Mouse (Mus musculus) spleen, adult 2 months (tissue): ENCODE measurements around the gene Arl4c. TPM values are rescaled to one million over a fixed set of nuclear protein-coding genes. Genes with fewer than 3 reads are reported as not detected.

Experiments
- DNase-seq, 2 experiments: peaks; one replicate each; pipeline versions ENCODE4 v3.0.0 to v3.0.0-alpha.2; 2012 to 2021; ENCODE audit warnings: low spot score in 2 of 2, low read depth in 1 of 2
- H3K27ac ChIP-seq: fragments of 200-500 bp; 2 replicates; pipeline ENCODE4 v1.5.1; 2012; ENCODE audit warnings: low read length, inconsistent platforms; ENCODE audit not compliant: insufficient read depth
- H3K27me3 ChIP-seq: fragments of 200-500 bp; 2 replicates; pipeline ENCODE4 v1.6.1; 2012; ENCODE audit warnings: mild to moderate bottlenecking, moderate library complexity, low read length, inconsistent platforms; ENCODE audit not compliant: control insufficient read depth, insufficient read depth
- H3K36me3 ChIP-seq: fragments of 200-500 bp; 2 replicates; pipeline ENCODE4 v1.6.1; 2012; ENCODE audit warnings: mild to moderate bottlenecking, low read length, inconsistent platforms; ENCODE audit not compliant: control insufficient read depth, insufficient read depth
- H3K4me1 ChIP-seq: fragments of 200-500 bp; 2 replicates; pipeline ENCODE4 v1.6.1; 2011; ENCODE audit warnings: inconsistent platforms; ENCODE audit not compliant: control insufficient read depth, insufficient read depth, insufficient read length
- H3K4me3 ChIP-seq: fragments of 200-500 bp; 2 replicates; pipeline ENCODE4 v1.5.1; 2011; ENCODE audit warnings: mild to moderate bottlenecking, inconsistent platforms; ENCODE audit not compliant: insufficient read depth, insufficient read length; ENCODE audit errors: extremely low read depth
- CTCF ChIP-seq: fragments of 200-500 bp; IDR thresholded peaks from 2 replicates; pipeline ENCODE4 v1.5.1; 2011; ENCODE audit warnings: mild to moderate bottlenecking, inconsistent platforms; ENCODE audit not compliant: insufficient read depth, insufficient read length, insufficient replicate concordance; ENCODE audit errors: extremely low read depth
- POLR2A ChIP-seq: fragments of 200-500 bp; IDR thresholded peaks from 2 replicates; pipeline ENCODE4 v1.6.1; 2011; ENCODE audit warnings: low read depth, low read length, inconsistent platforms
- WGBS: fragments of 180-500 bp; shearing (Covaris S2); methylation state at CpG from one replicate; pipeline ENCODE4 v1.1.7; 2018; 5-methylcytosine and 5-hydroxymethylcytosine counted together
- polyA plus RNA-seq: library from polyadenylated mRNA; depleted of rRNA; stranded (reverse); fragments of >200 nt; gene quantifications from 2 replicates; pipeline ENCODE4 v1.2.3, GENCODE M21; 2012

Arl4c gene
- polyA plus RNA-seq, 1 experiment, result 31.0 TPM

DNA sequence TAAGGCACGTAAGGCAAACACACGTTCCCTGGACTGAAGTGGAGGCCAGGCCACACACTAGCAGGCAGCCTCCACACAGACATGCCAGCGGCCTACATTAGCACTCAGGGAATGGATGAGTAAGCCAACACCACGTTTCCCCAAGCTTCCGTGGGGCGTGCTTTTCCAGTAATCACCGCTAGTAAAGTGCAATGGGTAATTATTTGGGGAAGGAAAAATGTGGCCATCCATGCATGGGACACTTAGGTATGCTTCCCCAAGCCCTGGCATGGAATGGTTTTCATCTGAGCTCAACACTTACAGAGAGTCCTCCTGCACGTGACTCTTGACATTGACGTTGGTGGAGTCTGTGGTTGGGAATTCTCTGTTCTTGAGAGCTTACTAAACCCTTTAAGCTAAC is 50.4 kb downstream of the Arl4c start:
- Histone ChIP-seq H3K4me1 (peaks cover 26% of the 10 kb centered on the region; the same call in 1 of the 2 replicates), H3K27me3 (no peaks in the 10 kb centered on the region), H3K36me3 (no peaks in the 10 kb centered on the region), H3K4me3 (no peak overlapping the region), H3K27ac (no peak overlapping the region)
- no peak for DNase-seq
- WGBS, result 86% methylated on average over 9 of the region's 9 CpGs
- TF ChIP-seq POLR2A (no peak), CTCF (no peak)

DNA sequence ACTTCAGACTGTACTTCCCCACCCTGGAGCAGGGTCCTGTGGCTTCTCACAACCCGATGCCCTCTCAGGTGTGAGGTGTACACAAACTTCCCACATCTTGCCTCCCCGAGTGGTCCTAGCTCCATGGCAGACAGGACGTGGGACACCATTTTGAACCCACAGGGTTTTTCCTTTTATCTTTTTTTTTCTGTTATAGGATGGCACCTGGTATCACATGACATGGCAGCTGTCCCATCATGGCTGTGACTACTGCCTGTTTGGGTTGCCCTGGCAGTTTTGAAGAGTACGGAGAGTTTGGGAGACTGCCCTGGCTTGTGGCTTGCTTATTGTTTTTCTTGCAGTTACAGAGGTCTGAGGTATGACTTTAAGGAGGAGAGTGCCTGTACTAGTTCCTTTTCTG is 53.3 kb downstream of the Arl4c start:
- H3K4me1 ChIP-seq, result peaks cover 10% of the 10 kb centered on the region; the same call in 1 of the 2 replicates
- H3K4me3 ChIP-seq, result no peak overlapping the region
- H3K27ac ChIP-seq, result no peak overlapping the region
- H3K27me3 ChIP-seq, result no peaks in the 10 kb centered on the region
- DNase-seq, result no peak
- no peaks in the 10 kb centered on the region for H3K36me3 ChIP-seq
- TF ChIP-seq CTCF (no peak), POLR2A (no peak)
- WGBS, result 66% methylated on average over 4 of the region's 4 CpGs

DNA sequence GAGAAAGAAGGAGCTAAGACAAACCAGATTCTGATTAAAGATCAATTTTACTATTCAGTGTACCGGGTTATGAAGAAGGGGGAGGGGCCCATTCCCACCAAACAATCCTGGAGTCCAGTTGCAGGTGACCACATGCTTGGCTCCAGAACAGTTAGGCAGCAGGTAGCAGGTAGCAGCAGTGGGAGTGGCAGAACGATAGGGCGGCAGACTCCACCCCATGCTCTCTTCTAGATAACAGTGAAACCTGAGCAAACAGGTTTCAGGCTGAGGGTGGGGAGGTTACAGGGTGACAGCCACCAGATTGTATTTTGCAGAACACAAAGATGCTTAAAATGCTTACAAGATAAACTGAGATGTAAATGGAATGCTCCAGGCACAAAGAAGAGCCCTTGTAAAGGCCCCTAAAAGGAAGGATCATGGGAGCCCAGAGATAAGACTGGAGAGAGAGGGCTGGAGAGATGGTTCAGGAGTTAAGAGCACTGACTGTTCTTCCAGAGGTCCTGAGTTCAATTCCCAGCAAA is 56.4 kb downstream of the Arl4c start:
- no peak overlapping the region for H3K4me3 ChIP-seq
- WGBS, result 86% methylated on average over 3 of the region's 3 CpGs
- H3K36me3 ChIP-seq, result no peaks in the 10 kb centered on the region
- H3K27ac ChIP-seq, result peak overlapping the region; percentile 55
- TF ChIP-seq CTCF (no peak), POLR2A (no peak)
- DNase-seq, result no peak
- peaks cover 11% of the 10 kb centered on the region; the same call in 1 of the 2 replicates for H3K4me1 ChIP-seq
- no peaks in the 10 kb centered on the region for H3K27me3 ChIP-seq

DNA sequence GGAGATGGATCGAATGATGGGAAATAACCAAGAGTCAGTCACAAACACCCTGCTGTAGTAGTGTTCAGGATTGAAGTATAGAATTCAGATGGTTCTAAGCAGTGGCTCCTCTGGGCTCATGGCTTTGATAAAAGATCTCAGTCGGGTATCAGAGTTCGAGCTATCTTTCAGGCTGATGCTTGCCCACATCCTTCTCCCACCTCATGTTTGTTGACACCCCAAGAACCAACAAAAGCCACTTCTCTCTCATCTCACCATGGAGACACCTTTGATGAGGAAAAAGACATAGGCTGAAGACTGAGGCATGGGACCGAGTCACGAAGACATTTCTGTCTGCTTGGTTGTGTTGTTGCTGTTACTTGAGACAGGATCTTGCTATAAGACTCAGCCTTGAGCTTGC is 57.6 kb downstream of the Arl4c start:
- TF ChIP-seq POLR2A (no peak), CTCF (no peak)
- Histone ChIP-seq H3K27me3 (no peaks in the 10 kb centered on the region), H3K4me3 (no peak overlapping the region), H3K27ac (peak overlapping the region; percentile 42; the same call in 1 of the 2 replicates), H3K4me1 (peaks cover 17% of the 10 kb centered on the region; the same call in 1 of the 2 replicates), H3K36me3 (no peaks in the 10 kb centered on the region)
- 78% methylated on average over 5 of the region's 5 CpGs for WGBS
- peak in 1 of 2 experiments; percentile 32 for DNase-seq

DNA sequence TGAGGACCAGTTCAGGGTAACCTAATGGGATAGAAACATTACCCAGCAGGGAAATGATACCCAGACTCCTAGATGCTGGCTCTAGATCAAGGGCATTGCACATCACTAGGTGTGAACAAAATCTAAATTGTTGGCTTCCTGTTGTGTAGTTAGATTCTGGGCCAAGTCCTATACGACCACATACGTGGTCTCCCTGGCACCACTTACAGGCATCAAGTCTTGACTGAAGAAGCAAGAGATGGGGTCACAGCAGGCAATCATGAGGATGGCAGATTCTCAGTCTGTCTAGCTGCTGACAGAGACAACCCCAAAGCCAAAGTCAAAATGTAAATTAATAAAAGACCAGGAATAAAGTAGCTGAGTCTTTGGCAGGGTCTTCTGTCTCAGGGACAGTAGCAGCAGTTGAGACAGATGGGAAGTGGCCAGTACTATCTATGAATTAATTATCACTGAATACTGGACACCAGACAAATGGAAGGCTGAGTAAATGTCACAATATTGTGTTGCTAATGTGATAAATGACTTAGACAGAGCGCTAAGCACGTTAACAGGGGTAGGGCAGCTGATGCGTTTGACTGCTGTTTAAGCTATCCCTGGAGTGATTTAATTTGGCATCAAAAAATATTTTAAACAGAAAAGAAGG is 58.7 kb downstream of the Arl4c start:
- WGBS, result 76% methylated on average over 5 of the region's 5 CpGs
- Histone ChIP-seq H3K27me3 (no peaks in the 10 kb centered on the region), H3K4me1 (peaks cover 19% of the 10 kb centered on the region; the same call in 1 of the 2 replicates), H3K27ac (peak overlapping the region; percentile 52; the same call in 1 of the 2 replicates), H3K4me3 (no peak overlapping the region), H3K36me3 (no peaks in the 10 kb centered on the region)
- TF ChIP-seq CTCF (no peak), POLR2A (no peak)
- DNase-seq, result no peak

DNA sequence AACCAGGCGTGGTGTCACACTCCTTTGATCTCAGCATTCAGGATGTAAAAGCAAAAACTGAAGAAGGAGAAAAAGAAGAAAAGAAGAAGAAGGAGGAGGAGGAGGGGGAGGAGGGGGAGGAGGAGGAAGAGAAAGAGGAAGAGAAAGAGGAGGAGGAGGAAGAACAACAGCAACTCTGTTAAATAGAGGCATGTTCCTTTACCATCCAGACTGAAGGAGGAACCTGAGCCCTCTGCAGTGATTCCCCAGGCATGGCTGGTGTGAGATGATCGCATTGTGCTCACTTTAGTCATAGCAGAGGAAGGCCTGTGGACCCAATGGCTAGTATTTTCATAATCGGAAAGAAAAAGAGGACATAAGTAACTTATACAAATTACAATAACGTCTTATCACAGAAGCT is 59.3 kb downstream of the Arl4c start:
- H3K27me3 ChIP-seq, result no peaks in the 10 kb centered on the region
- TF ChIP-seq CTCF, result no peak
- TF ChIP-seq POLR2A, result no peak
- peaks cover 17% of the 10 kb centered on the region; the same call in 1 of the 2 replicates for H3K4me1 ChIP-seq
- WGBS, result 50% methylated on average over 4 of the region's 4 CpGs
- DNase-seq, result no peak
- H3K4me3 ChIP-seq, result no peak overlapping the region
- no peaks in the 10 kb centered on the region for H3K36me3 ChIP-seq
- H3K27ac ChIP-seq, result peak overlapping the region; percentile 52; the same call in 1 of the 2 replicates

DNA sequence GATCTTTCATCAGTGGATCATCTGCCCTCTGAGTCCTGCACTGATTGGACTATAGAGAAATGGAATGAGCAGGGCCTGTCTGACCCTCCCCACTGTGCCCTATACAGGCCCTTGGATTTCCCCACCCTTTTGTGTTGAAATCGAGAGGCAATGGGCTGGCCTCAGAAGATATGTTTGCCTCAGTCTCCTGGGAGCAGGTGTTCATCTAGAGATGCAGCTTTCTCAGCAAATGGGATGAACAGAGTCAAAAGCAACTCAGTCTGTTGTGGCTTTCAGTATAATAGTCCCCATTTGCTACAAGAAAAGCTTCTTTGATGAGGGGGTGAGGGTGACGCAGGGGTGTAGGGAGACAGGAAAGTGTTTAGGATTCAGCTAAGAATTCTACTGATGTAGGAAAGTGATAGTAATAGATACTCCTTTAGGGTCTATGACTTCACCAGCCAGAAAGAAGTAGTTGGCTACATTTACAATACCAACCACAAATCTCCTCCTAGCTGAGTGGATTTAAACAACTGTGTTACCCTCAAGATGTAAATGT is 60.3 kb downstream of the Arl4c start:
- no peak for TF ChIP-seq POLR2A
- no peak for TF ChIP-seq CTCF
- H3K27ac ChIP-seq, result peak overlapping the region; percentile 1; the same call in 1 of the 2 replicates
- DNase-seq, result no peak
- WGBS, result 64% methylated on average over 2 of the region's 2 CpGs
- H3K4me3 ChIP-seq, result no peak overlapping the region
- no peaks in the 10 kb centered on the region for H3K36me3 ChIP-seq
- H3K27me3 ChIP-seq, result no peaks in the 10 kb centered on the region
- H3K4me1 ChIP-seq, result peaks cover 17% of the 10 kb centered on the region; the same call in 1 of the 2 replicates
